Mouse (Mus musculus): ENCODE results near the gene Prdm1. TPM values are rescaled to one million over a fixed set of nuclear protein-coding genes. Genes with fewer than 3 reads are reported as not detected.

The Prdm1 gene
- polyA plus RNA-seq, 1 experiment from 2014 or later = 2.8 TPM

- no peaks in the 10 kb centered on the region for H3K9me3 ChIP-seq (ENCODE audit: control insufficient read depth, low read depth, low read length)
- ATAC-seq (ENCODE audit: insufficient number of reproducible peaks, insufficient read depth, low FRiP score, low read depth) = no peak
- no peaks in the 10 kb centered on the region for H3K4me1 ChIP-seq (ENCODE audit: control insufficient read depth, insufficient read depth, low read length)
- no peak overlapping the region for H3K4me3 ChIP-seq (ENCODE audit: low read depth, low read length)
- no peak overlapping the region for H3K4me2 ChIP-seq (replicated peaks; ENCODE audit: low read depth, low read length)
- H3K9ac ChIP-seq (replicated peaks; ENCODE audit: low read depth, low read length) = no peak overlapping the region
- H3K27ac ChIP-seq (ENCODE audit: low read length) = no peak overlapping the region
- no peaks in the 10 kb centered on the region for H3K27me3 ChIP-seq (ENCODE audit: control insufficient read depth, insufficient read depth, low read length)
- H3K36me3 ChIP-seq (ENCODE audit: control insufficient read depth, insufficient read depth, low read length) = no peaks in the 10 kb centered on the region
- WGBS = 66% methylated on average over 5 of the region's 5 CpGs
These were observed 44.2 kb downstream of the Prdm1 start for GRCm38 (mm10) chr10:44484077-44484476.

DNA sequence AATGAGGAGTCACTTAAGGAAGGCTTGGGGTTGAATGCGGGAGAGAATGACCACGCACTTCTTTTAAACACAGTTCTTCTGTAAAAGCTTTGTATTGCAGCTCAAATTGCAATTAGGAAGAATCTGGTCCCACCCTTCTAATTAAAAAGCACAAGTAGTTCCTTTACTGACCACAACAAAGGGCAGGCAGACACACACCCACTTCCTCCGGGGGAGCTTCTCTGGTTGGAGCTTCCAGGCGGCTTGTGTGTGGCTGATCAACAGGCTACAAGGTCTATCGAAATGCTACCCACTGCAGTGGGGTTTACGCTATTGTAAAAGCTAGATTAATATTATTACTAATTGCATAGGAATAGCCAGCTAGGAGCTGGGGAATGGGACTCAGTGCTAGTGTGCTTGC, 45.2 kb downstream of the Prdm1 start:
- 81% methylated on average over 6 of the region's 6 CpGs for WGBS
- no peak overlapping the region for H3K9ac ChIP-seq (replicated peaks; ENCODE audit: low read depth, low read length)
- no peak overlapping the region for H3K27ac ChIP-seq (ENCODE audit: low read length)
- H3K4me3 ChIP-seq (ENCODE audit: low read depth, low read length) = no peak overlapping the region
- no peaks in the 10 kb centered on the region for H3K36me3 ChIP-seq (ENCODE audit: control insufficient read depth, insufficient read depth, low read length)
- no peaks in the 10 kb centered on the region for H3K4me1 ChIP-seq (ENCODE audit: control insufficient read depth, insufficient read depth, low read length)
- H3K27me3 ChIP-seq (ENCODE audit: control insufficient read depth, insufficient read depth, low read length) = no peaks in the 10 kb centered on the region
- H3K9me3 ChIP-seq (ENCODE audit: control insufficient read depth, low read depth, low read length) = no peaks in the 10 kb centered on the region
- no peak for ATAC-seq (ENCODE audit: insufficient number of reproducible peaks, insufficient read depth, low FRiP score, low read depth)
- H3K4me2 ChIP-seq (replicated peaks; ENCODE audit: low read depth, low read length) = no peak overlapping the region

- no peak overlapping the region for H3K4me3 ChIP-seq (ENCODE audit: low read depth, low read length)
- ATAC-seq (ENCODE audit: insufficient number of reproducible peaks, insufficient read depth, low FRiP score, low read depth) = no peak
- no peaks in the 10 kb centered on the region for H3K4me1 ChIP-seq (ENCODE audit: control insufficient read depth, insufficient read depth, low read length)
- no peaks in the 10 kb centered on the region for H3K36me3 ChIP-seq (ENCODE audit: control insufficient read depth, insufficient read depth, low read length)
- WGBS = 87% methylated on average over 5 of the region's 5 CpGs
- H3K27me3 ChIP-seq (ENCODE audit: control insufficient read depth, insufficient read depth, low read length) = no peaks in the 10 kb centered on the region
- no peak overlapping the region for H3K4me2 ChIP-seq (replicated peaks; ENCODE audit: low read depth, low read length)
- H3K9ac ChIP-seq (replicated peaks; ENCODE audit: low read depth, low read length) = no peak overlapping the region
- no peaks in the 10 kb centered on the region for H3K9me3 ChIP-seq (ENCODE audit: control insufficient read depth, low read depth, low read length)
- H3K27ac ChIP-seq (ENCODE audit: low read length) = no peak overlapping the region
These were observed 46.9 kb downstream of the Prdm1 start for GRCm38 (mm10) chr10:44481379-44481778.

DNA sequence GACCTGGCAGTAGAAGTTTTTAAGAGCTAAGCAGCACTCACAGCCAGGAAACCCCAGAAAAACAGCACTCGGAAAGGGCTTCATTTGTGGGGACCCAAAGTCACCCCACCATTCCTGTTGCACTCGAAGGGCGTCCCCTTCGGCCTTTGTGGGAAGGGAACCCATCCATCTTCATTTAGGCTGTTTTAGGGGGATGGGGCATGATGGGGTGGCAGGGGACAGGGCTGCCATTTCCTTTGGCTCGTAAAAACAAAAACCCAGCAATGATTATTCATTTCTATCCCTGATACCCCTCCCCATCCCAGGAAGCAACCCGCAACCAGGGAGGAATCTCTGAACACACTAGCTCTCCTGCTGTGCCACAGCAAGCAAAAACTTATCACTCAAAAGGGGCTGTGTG, 49.0 kb downstream of the Prdm1 start:
- 25% methylated on average over 6 of the region's 6 CpGs for WGBS
- ATAC-seq (ENCODE audit: insufficient number of reproducible peaks, insufficient read depth, low FRiP score, low read depth) = no peak

GRCm38 (mm10) chr10:44478091-44478490, 50.2 kb downstream of the Prdm1 start:
- Histone ChIP-seq H3K9ac (replicated peaks; ENCODE audit: low read depth, low read length) (no peak overlapping the region), H3K4me1 (ENCODE audit: control insufficient read depth, insufficient read depth, low read length) (no peaks in the 10 kb centered on the region), H3K4me2 (replicated peaks; ENCODE audit: low read depth, low read length) (no peak overlapping the region), H3K27me3 (ENCODE audit: control insufficient read depth, insufficient read depth, low read length) (no peaks in the 10 kb centered on the region), H3K4me3 (ENCODE audit: low read depth, low read length) (no peak overlapping the region), H3K36me3 (ENCODE audit: control insufficient read depth, insufficient read depth, low read length) (no peaks in the 10 kb centered on the region), H3K27ac (ENCODE audit: low read length) (no peak overlapping the region), H3K9me3 (ENCODE audit: control insufficient read depth, low read depth, low read length) (no peaks in the 10 kb centered on the region)
- ATAC-seq (ENCODE audit: insufficient number of reproducible peaks, insufficient read depth, low FRiP score, low read depth) = no peak
- WGBS = 63% methylated on average over 5 of the region's 5 CpGs

More for the DNA sequence above, 49.0 kb downstream of the Prdm1 start:
- Histone ChIP-seq H3K27me3 (ENCODE audit: control insufficient read depth, insufficient read depth, low read length) (no peaks in the 10 kb centered on the region), H3K4me3 (ENCODE audit: low read depth, low read length) (no peak overlapping the region), H3K36me3 (ENCODE audit: control insufficient read depth, insufficient read depth, low read length) (no peaks in the 10 kb centered on the region), H3K4me2 (replicated peaks; ENCODE audit: low read depth, low read length) (no peak overlapping the region), H3K27ac (ENCODE audit: low read length) (no peak overlapping the region), H3K4me1 (ENCODE audit: control insufficient read depth, insufficient read depth, low read length) (no peaks in the 10 kb centered on the region), H3K9ac (replicated peaks; ENCODE audit: low read depth, low read length) (no peak overlapping the region), H3K9me3 (ENCODE audit: control insufficient read depth, low read depth, low read length) (no peaks in the 10 kb centered on the region)

DNA sequence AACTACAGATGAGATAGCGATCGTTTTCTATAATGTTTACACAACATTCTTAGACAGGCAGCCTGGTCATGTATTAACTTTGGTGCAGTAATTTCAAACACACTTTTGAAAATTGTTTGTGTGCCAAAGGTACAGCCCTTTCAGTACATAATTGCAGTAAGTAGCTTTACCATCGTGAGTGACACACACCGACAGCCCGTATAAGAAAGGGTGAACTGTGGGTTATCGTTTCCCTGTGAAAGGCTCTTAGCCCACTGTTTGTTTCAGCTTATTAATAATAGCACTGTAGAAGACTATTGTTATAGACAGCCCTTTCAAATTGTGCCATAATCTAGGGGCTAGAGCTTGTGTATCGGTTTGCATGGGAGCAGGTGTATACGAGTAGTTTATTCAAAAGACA, 51.1 kb downstream of the Prdm1 start:
- Histone ChIP-seq H3K4me3 (ENCODE audit: low read depth, low read length) (no peak overlapping the region), H3K4me1 (ENCODE audit: control insufficient read depth, insufficient read depth, low read length) (no peaks in the 10 kb centered on the region), H3K9ac (replicated peaks; ENCODE audit: low read depth, low read length) (no peak overlapping the region), H3K4me2 (replicated peaks; ENCODE audit: low read depth, low read length) (0 out of 2 replicates have a peak overlapping the region, but pooled peaks have one; percentile 42), H3K9me3 (ENCODE audit: control insufficient read depth, low read depth, low read length) (no peaks in the 10 kb centered on the region), H3K27ac (ENCODE audit: low read length) (no peak overlapping the region), H3K36me3 (ENCODE audit: control insufficient read depth, insufficient read depth, low read length) (no peaks in the 10 kb centered on the region), H3K27me3 (ENCODE audit: control insufficient read depth, insufficient read depth, low read length) (no peaks in the 10 kb centered on the region)
- 30% methylated on average over 8 of the region's 8 CpGs for WGBS
- ATAC-seq (ENCODE audit: insufficient number of reproducible peaks, insufficient read depth, low FRiP score, low read depth) = peak; percentile 63; the same call in 1 of the 2 replicates

DNA sequence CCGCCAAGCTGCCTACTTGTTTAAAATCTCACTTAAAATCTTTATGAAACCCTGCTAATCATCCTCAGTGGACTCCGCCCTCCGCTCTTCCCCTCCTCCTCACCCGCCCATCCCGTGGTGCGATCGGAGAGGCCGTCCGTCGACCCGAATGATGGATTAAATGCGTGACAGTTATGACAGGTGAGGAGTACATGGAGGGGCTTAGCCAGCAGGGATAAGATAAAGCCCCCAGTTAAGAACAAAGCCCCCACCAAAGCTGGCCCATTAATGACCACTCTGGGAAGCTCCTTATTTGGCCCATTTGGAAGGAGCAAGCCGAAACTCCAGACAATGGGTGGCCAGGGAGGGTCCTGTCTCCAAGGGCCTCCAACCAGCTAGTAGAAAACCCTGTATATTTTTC, 51.8 kb downstream of the Prdm1 start:
- H3K9ac ChIP-seq (replicated peaks; ENCODE audit: low read depth, low read length) = no peak overlapping the region

GRCm38 (mm10) chr10:44475376-44475775, 52.9 kb downstream of the Prdm1 start:
- ATAC-seq (ENCODE audit: insufficient number of reproducible peaks, insufficient read depth, low FRiP score, low read depth) = no peak
- 77% methylated on average over 3 of the region's 3 CpGs for WGBS
- Histone ChIP-seq H3K4me1 (ENCODE audit: control insufficient read depth, insufficient read depth, low read length) (no peaks in the 10 kb centered on the region), H3K27me3 (ENCODE audit: control insufficient read depth, insufficient read depth, low read length) (0 out of 2 replicates have a peak, but pooled peaks cover 4% of the 10 kb centered on the region), H3K9ac (replicated peaks; ENCODE audit: low read depth, low read length) (no peak overlapping the region), H3K27ac (ENCODE audit: low read length) (no peak overlapping the region), H3K9me3 (ENCODE audit: control insufficient read depth, low read depth, low read length) (no peaks in the 10 kb centered on the region), H3K4me3 (ENCODE audit: low read depth, low read length) (no peak overlapping the region), H3K4me2 (replicated peaks; ENCODE audit: low read depth, low read length) (no peak overlapping the region), H3K36me3 (ENCODE audit: control insufficient read depth, insufficient read depth, low read length) (no peaks in the 10 kb centered on the region)

More for the DNA sequence above, 51.8 kb downstream of the Prdm1 start:
- 35% methylated on average over 13 of the region's 13 CpGs for WGBS
- H3K4me3 ChIP-seq (ENCODE audit: low read depth, low read length) = no peak overlapping the region
- H3K27ac ChIP-seq (ENCODE audit: low read length) = no peak overlapping the region
- H3K36me3 ChIP-seq (ENCODE audit: control insufficient read depth, insufficient read depth, low read length) = no peaks in the 10 kb centered on the region
- H3K27me3 ChIP-seq (ENCODE audit: control insufficient read depth, insufficient read depth, low read length) = no peaks in the 10 kb centered on the region
- ATAC-seq (ENCODE audit: insufficient number of reproducible peaks, insufficient read depth, low FRiP score, low read depth) = no peak
- H3K4me2 ChIP-seq (replicated peaks; ENCODE audit: low read depth, low read length) = peak overlapping the region; percentile 42
- no peaks in the 10 kb centered on the region for H3K9me3 ChIP-seq (ENCODE audit: control insufficient read depth, low read depth, low read length)
- H3K4me1 ChIP-seq (ENCODE audit: control insufficient read depth, insufficient read depth, low read length) = no peaks in the 10 kb centered on the region

- Histone ChIP-seq H3K36me3 (ENCODE audit: control insufficient read depth, insufficient read depth, low read length) (no peaks in the 10 kb centered on the region), H3K4me3 (ENCODE audit: low read depth, low read length) (no peak overlapping the region), H3K27ac (ENCODE audit: low read length) (no peak overlapping the region), H3K4me1 (ENCODE audit: control insufficient read depth, insufficient read depth, low read length) (no peaks in the 10 kb centered on the region), H3K9me3 (ENCODE audit: control insufficient read depth, low read depth, low read length) (no peaks in the 10 kb centered on the region), H3K4me2 (replicated peaks; ENCODE audit: low read depth, low read length) (no peak overlapping the region), H3K27me3 (ENCODE audit: control insufficient read depth, insufficient read depth, low read length) (0 out of 2 replicates have a peak, but pooled peaks cover 4% of the 10 kb centered on the region), H3K9ac (replicated peaks; ENCODE audit: low read depth, low read length) (no peak overlapping the region)
- WGBS = 11% methylated on average over 10 of the region's 10 CpGs
- ATAC-seq (ENCODE audit: insufficient number of reproducible peaks, insufficient read depth, low FRiP score, low read depth) = peak; percentile 87
These were observed 54.0 kb downstream of the Prdm1 start for GRCm38 (mm10) chr10:44474256-44474655.

Measured in stomach, embryonic 14.5 days (tissue).